Mouse (Mus musculus): ENCODE data around the gene Ttc28. TPM values are rescaled to one million over a fixed set of nuclear protein-coding genes. Genes with fewer than 3 reads are reported as not detected.

Ttc28 gene
- polyA plus RNA-seq, 1 experiment from 2014 or later, result 22.8 TPM

- Histone ChIP-seq H3K9ac (no peak overlapping the region), H3K4me1 (peaks cover 69% of the 10 kb centered on the region), H3K36me3 (ENCODE audit: poor library complexity, severe bottlenecking) (no peaks in the 10 kb centered on the region), H3K27ac (peak overlapping the region; percentile 59), H3K4me2 (0 out of 2 replicates have a peak overlapping the region, but pooled peaks have one; percentile 1), H3K27me3 (no peaks in the 10 kb centered on the region), H3K9me3 (replicated peaks) (no peaks in the 10 kb centered on the region), H3K4me3 (no peak overlapping the region)
- ATAC-seq, result no peak
- 64% methylated on average over 12 of the region's 12 CpGs for WGBS
Measured at GRCm38 (mm10) chr5:111175410-111175809, 295.8 kb downstream of the Ttc28 start.

- Histone ChIP-seq H3K27me3 (no peaks in the 10 kb centered on the region), H3K9me3 (replicated peaks) (no peaks in the 10 kb centered on the region), H3K27ac (peak overlapping the region; percentile 59; the same call in 1 of the 2 replicates), H3K9ac (no peak overlapping the region), H3K4me1 (peaks cover 69% of the 10 kb centered on the region), H3K4me3 (no peak overlapping the region), H3K4me2 (0 out of 2 replicates have a peak overlapping the region, but pooled peaks have one; percentile 1), H3K36me3 (ENCODE audit: poor library complexity, severe bottlenecking) (no peaks in the 10 kb centered on the region)
- WGBS, result 33% methylated on average over 9 of the region's 9 CpGs
- no peak for ATAC-seq
Measured at GRCm38 (mm10) chr5:111175842-111176241, 296.2 kb downstream of the Ttc28 start.

- ATAC-seq, result no peak
- H3K4me1 ChIP-seq, result peaks cover 75% of the 10 kb centered on the region
- H3K27me3 ChIP-seq, result no peaks in the 10 kb centered on the region
- H3K4me3 ChIP-seq, result no peak overlapping the region
- 91% methylated on average over 13 of the region's 13 CpGs for WGBS
- H3K36me3 ChIP-seq (ENCODE audit: poor library complexity, severe bottlenecking), result no peaks in the 10 kb centered on the region
- no peaks in the 10 kb centered on the region for H3K9me3 ChIP-seq (replicated peaks)
- no peak overlapping the region for H3K4me2 ChIP-seq
- H3K27ac ChIP-seq, result no peak overlapping the region; the same call in 1 of the 2 replicates
- H3K9ac ChIP-seq, result no peak overlapping the region; the same call in 1 of the 2 replicates
Measured at GRCm38 (mm10) chr5:111176441-111176840, 296.8 kb downstream of the Ttc28 start.

- H3K36me3 ChIP-seq (ENCODE audit: poor library complexity, severe bottlenecking), result peaks cover 7% of the 10 kb centered on the region
- no peak overlapping the region for H3K9ac ChIP-seq
Measured at GRCm38 (mm10) chr5:111178324-111179076, 298.9 kb downstream of the Ttc28 start.

GRCm38 (mm10) chr5:111179651-111180050 is 300.0 kb downstream of the Ttc28 start:
- no peak for ATAC-seq
- H3K4me3 ChIP-seq, result no peak overlapping the region
- H3K9ac ChIP-seq, result peak overlapping the region; percentile 21; the same call in 1 of the 2 replicates
- H3K27me3 ChIP-seq, result no peaks in the 10 kb centered on the region
- 43% methylated on average over 7 of the region's 7 CpGs for WGBS
- peaks cover 17% of the 10 kb centered on the region for H3K36me3 ChIP-seq (ENCODE audit: poor library complexity, severe bottlenecking)
- peak overlapping the region; percentile 63 for H3K27ac ChIP-seq
- no peaks in the 10 kb centered on the region for H3K9me3 ChIP-seq (replicated peaks)
- H3K4me1 ChIP-seq, result peaks cover 76% of the 10 kb centered on the region
- 0 out of 2 replicates have a peak overlapping the region, but pooled peaks have one; percentile 8 for H3K4me2 ChIP-seq

More at GRCm38 (mm10) chr5:111178324-111179076, 298.9 kb downstream of the Ttc28 start:
- ATAC-seq, result no peak
- Histone ChIP-seq H3K27me3 (no peaks in the 10 kb centered on the region), H3K27ac (0 out of 2 replicates have a peak overlapping the region, but pooled peaks have one; percentile 15), H3K4me3 (no peak overlapping the region), H3K9me3 (replicated peaks) (no peaks in the 10 kb centered on the region), H3K4me2 (no peak overlapping the region), H3K4me1 (peaks cover 82% of the 10 kb centered on the region)
- 65% methylated on average over 21 of the region's 21 CpGs for WGBS

GRCm38 (mm10) chr5:111180091-111181053 is 300.8 kb downstream of the Ttc28 start:
- Histone ChIP-seq H3K9me3 (replicated peaks) (no peaks in the 10 kb centered on the region), H3K4me1 (peaks cover 69% of the 10 kb centered on the region), H3K27me3 (no peaks in the 10 kb centered on the region), H3K27ac (peak overlapping the region; percentile 63), H3K4me3 (no peak overlapping the region), H3K9ac (peak overlapping the region; percentile 9; the same call in 1 of the 2 replicates), H3K36me3 (ENCODE audit: poor library complexity, severe bottlenecking) (peaks cover 17% of the 10 kb centered on the region), H3K4me2 (peak overlapping the region; percentile 18; the same call in 1 of the 2 replicates)
- peak; percentile 54; the same call in 1 of the 2 replicates for ATAC-seq
- WGBS, result 63% methylated on average over 25 of the region's 25 CpGs

GRCm38 (mm10) chr5:111181204-111181912 is 301.8 kb downstream of the Ttc28 start:
- no peak overlapping the region for H3K9ac ChIP-seq
- peak overlapping the region; percentile 63 for H3K27ac ChIP-seq
- no peaks in the 10 kb centered on the region for H3K9me3 ChIP-seq (replicated peaks)
- peaks cover 17% of the 10 kb centered on the region for H3K36me3 ChIP-seq (ENCODE audit: poor library complexity, severe bottlenecking)
- H3K4me3 ChIP-seq, result no peak overlapping the region
- ATAC-seq, result no peak
- WGBS, result 81% methylated on average over 7 of the region's 7 CpGs
- H3K27me3 ChIP-seq, result no peaks in the 10 kb centered on the region
- no peak overlapping the region for H3K4me2 ChIP-seq
- H3K4me1 ChIP-seq, result peaks cover 59% of the 10 kb centered on the region

GRCm38 (mm10) chr5:111186600-111186999 is 307.0 kb downstream of the Ttc28 start:
- no peak for ATAC-seq
- no peaks in the 10 kb centered on the region for H3K27me3 ChIP-seq

GRCm38 (mm10) chr5:111191972-111192371 is 312.4 kb downstream of the Ttc28 start:
- H3K9me3 ChIP-seq (replicated peaks), result no peaks in the 10 kb centered on the region
- no peaks in the 10 kb centered on the region for H3K36me3 ChIP-seq (ENCODE audit: poor library complexity, severe bottlenecking)
- H3K9ac ChIP-seq, result no peak overlapping the region
- H3K27ac ChIP-seq, result no peak overlapping the region
- H3K27me3 ChIP-seq, result 0 out of 2 replicates have a peak, but pooled peaks cover 6% of the 10 kb centered on the region
- H3K4me3 ChIP-seq, result no peak overlapping the region
- ATAC-seq, result no peak
- 84% methylated on average over 9 of the region's 9 CpGs for WGBS
- peaks cover 35% of the 10 kb centered on the region for H3K4me1 ChIP-seq
- H3K4me2 ChIP-seq, result no peak overlapping the region

More at GRCm38 (mm10) chr5:111186600-111186999, 307.0 kb downstream of the Ttc28 start:
- WGBS, result 44% methylated on average over 11 of the region's 11 CpGs
- H3K4me1 ChIP-seq, result peaks cover 20% of the 10 kb centered on the region
- peaks cover 17% of the 10 kb centered on the region for H3K36me3 ChIP-seq (ENCODE audit: poor library complexity, severe bottlenecking)
- no peak overlapping the region for H3K4me3 ChIP-seq
- H3K9ac ChIP-seq, result no peak overlapping the region
- H3K27ac ChIP-seq, result no peak overlapping the region
- H3K4me2 ChIP-seq, result no peak overlapping the region
- H3K9me3 ChIP-seq (replicated peaks), result no peaks in the 10 kb centered on the region

- WGBS, result 64% methylated on average over 2 of the region's 2 CpGs
- Histone ChIP-seq H3K27ac (peak overlapping the region; percentile 85), H3K4me2 (no peak overlapping the region), H3K9me3 (replicated peaks) (no peaks in the 10 kb centered on the region), H3K4me1 (peaks cover 52% of the 10 kb centered on the region), H3K27me3 (0 out of 2 replicates have a peak, but pooled peaks cover 6% of the 10 kb centered on the region), H3K9ac (0 out of 2 replicates have a peak overlapping the region, but pooled peaks have one; percentile 39), H3K4me3 (no peak overlapping the region), H3K36me3 (ENCODE audit: poor library complexity, severe bottlenecking) (no peaks in the 10 kb centered on the region)
- ATAC-seq, result no peak
Measured at GRCm38 (mm10) chr5:111194829-111195228, 315.2 kb downstream of the Ttc28 start.

Measured in forebrain, embryonic 13.5 days (tissue).